Comparison of ENCODE assay signal across 8 mouse cellular contexts in genomic region chr11:94882687-94883383, GRCm38 (mm10). TPM values are rescaled to one million over a fixed set of nuclear protein-coding genes. Genes with fewer than 3 reads are reported as not detected.
DNase-seq lines count a peak whose midpoint lies in the region; ATAC-seq and TF ChIP-seq lines count a peak whose summit lies in the region.

No protein-coding gene starts in this region.

- peak overlapping the region; percentile 53 for H3K9ac ChIP-seq in embryonic facial prominence, embryonic 11.5 days (replicated peaks; ENCODE audit: low read length)
- H3K9ac ChIP-seq in midbrain, embryonic 16.5 days (ENCODE audit: low read depth, low read length): no peak overlapping the region

- H3K4me2 ChIP-seq in embryonic facial prominence, embryonic 11.5 days (ENCODE audit: low read depth, low read length): peak overlapping the region; percentile 40
- peak overlapping the region; percentile 37 for H3K4me2 ChIP-seq in midbrain, embryonic 16.5 days (ENCODE audit: low read length)

- no peaks in the 10 kb centered on the region; the same call in 1 of the 2 replicates for H3K27me3 ChIP-seq in embryonic facial prominence, embryonic 11.5 days (ENCODE audit: control insufficient read depth, insufficient read depth, low read length)
- H3K27me3 ChIP-seq in hindbrain, embryonic 10.5 days (ENCODE audit: insufficient read depth, poor library complexity, severe bottlenecking): peaks cover 74% of the 10 kb centered on the region
- peaks cover 15% of the 10 kb centered on the region for H3K27me3 ChIP-seq in midbrain, embryonic 16.5 days (ENCODE audit: control insufficient read depth, insufficient read depth, low read depth, low read length)

- WGBS in embryonic facial prominence, embryonic 11.5 days: 1% methylated on average over 19 of the region's 19 CpGs
- under 1% methylated on average over 16 of the region's 19 CpGs for WGBS in hindbrain, embryonic 10.5 days
- 2% methylated on average over 18 of the region's 19 CpGs for WGBS in midbrain, embryonic 16.5 days

- peak overlapping the region; percentile 81 for H3K27ac ChIP-seq in gastrocnemius, adult 2 months
- H3K27ac ChIP-seq in embryonic facial prominence, embryonic 11.5 days (replicated peaks; ENCODE audit: low read depth, low read length): peak overlapping the region; percentile 95
- peak overlapping the region; percentile 86 for H3K27ac ChIP-seq in hindbrain, embryonic 10.5 days
- no peak overlapping the region for H3K27ac ChIP-seq in midbrain, embryonic 16.5 days (ENCODE audit: low read length)

- H3K9me3 ChIP-seq in embryonic facial prominence, embryonic 11.5 days (replicated peaks; ENCODE audit: control insufficient read depth, low read length): no peaks in the 10 kb centered on the region
- H3K9me3 ChIP-seq in hindbrain, embryonic 10.5 days: no peaks in the 10 kb centered on the region
- H3K9me3 ChIP-seq in midbrain, embryonic 16.5 days (replicated peaks; ENCODE audit: control insufficient read depth, low read length, poor library complexity, severe bottlenecking): no peaks in the 10 kb centered on the region

- DNase-seq in gastrocnemius, adult 2 months: peak; percentile 72
- DNase-seq in gastrocnemius, adult 18-20 months (ENCODE audit: low spot score): no peak
- DNase-seq in embryonic facial prominence, embryonic 11.5 days (ENCODE audit: low spot score): peak; percentile 82
- peak; percentile 60 for DNase-seq in hindbrain, embryonic 10.5 days (ENCODE audit: low spot score)
- no peak for DNase-seq in right cerebral cortex, postnatal 14 days
- no peak for DNase-seq in thymus, postnatal 36 days
- DNase-seq in thymus, postnatal 4 days: no peak

- peak overlapping the region; percentile 57 for H3K4me3 ChIP-seq in gastrocnemius, adult 2 months
- no peak overlapping the region; the same call in 1 of the 2 replicates for H3K4me3 ChIP-seq in embryonic facial prominence, embryonic 11.5 days (ENCODE audit: low read depth, low read length)
- peak overlapping the region; percentile 42 for H3K4me3 ChIP-seq in hindbrain, embryonic 10.5 days
- no peak overlapping the region for H3K4me3 ChIP-seq in midbrain, embryonic 16.5 days (ENCODE audit: low read depth, low read length)

- intact Hi-C loops in gastrocnemius, adult 2 months (cut with DNase I): no loop called here

- TF ChIP-seq CTCF in gastrocnemius, adult 2 months (IDR thresholded peaks at IDR 0.05): no peak

- H3K36me3 ChIP-seq in embryonic facial prominence, embryonic 11.5 days (replicated peaks; ENCODE audit: control insufficient read depth, insufficient read depth, low read depth, low read length): no peaks in the 10 kb centered on the region
- H3K36me3 ChIP-seq in hindbrain, embryonic 10.5 days: no peaks in the 10 kb centered on the region
- no peaks in the 10 kb centered on the region for H3K36me3 ChIP-seq in midbrain, embryonic 16.5 days (ENCODE audit: control insufficient read depth, insufficient read depth, low read length)

- peaks cover 9% of the 10 kb centered on the region for H3K4me1 ChIP-seq in embryonic facial prominence, embryonic 11.5 days (ENCODE audit: control insufficient read depth, insufficient read depth, low read length)
- H3K4me1 ChIP-seq in hindbrain, embryonic 10.5 days (replicated peaks): peaks cover 44% of the 10 kb centered on the region
- peaks cover 9% of the 10 kb centered on the region; the same call in 1 of the 2 replicates for H3K4me1 ChIP-seq in midbrain, embryonic 16.5 days (ENCODE audit: control insufficient read depth, insufficient read depth, low read length)

- ATAC-seq in embryonic facial prominence, embryonic 11.5 days (replicated peaks; ENCODE audit: insufficient number of reproducible peaks, low FRiP score, low TSS enrichment, low read depth): peak; percentile 71
- ATAC-seq in midbrain, embryonic 16.5 days: no peak

RNA-seq across cellular contexts. Expression of gene Col1a1, which starts 53.2 kb away (rescaled TPM):
- 100 to 1,000 TPM; 154 to 483 TPM for total RNA-seq in gastrocnemius, adult 2 months (2021)
- total RNA-seq in gastrocnemius, adult 18-20 months (2021): 10 to 100 TPM; 64.6 to 65.0 TPM
- polyA plus RNA-seq in embryonic facial prominence, embryonic 11.5 days (2014; fragmentation: Nextera tagmentation; extraction: Ambion mirVana): 93.8 and 109 TPM in 2 replicates
- 98.1 and 193 TPM in 2 replicates for polyA plus RNA-seq in hindbrain, embryonic 10.5 days (2016; fragmentation: Nextera tagmentation; extraction: Ambion mirVana)
- polyA plus RNA-seq in midbrain, embryonic 16.5 days (2015; fragmentation: Nextera tagmentation; extraction: Ambion mirVana): 58.1 and 84.6 TPM in 2 replicates

Comparison
In these comparisons a context has a peak if more than half of its experiments do, and no peak if none do; other contexts are left out.
1. DNase-seq: peak in gastrocnemius, adult 2 months (single experiment), embryonic facial prominence, embryonic 11.5 days (single experiment) and hindbrain, embryonic 10.5 days (single experiment); none in gastrocnemius, adult 18-20 months (single experiment), right cerebral cortex, postnatal 14 days (single experiment), thymus, postnatal 36 days (0 of 2) and thymus, postnatal 4 days (single experiment).
2. H3K4me3 ChIP-seq: peak in gastrocnemius, adult 2 months (single experiment) and hindbrain, embryonic 10.5 days (single experiment); none in embryonic facial prominence, embryonic 11.5 days (single experiment) and midbrain, embryonic 16.5 days (single experiment).